Mouse (Mus musculus) liver, adult (tissue): ENCODE measurements around the gene Sorcs2.

Experiments used
- GATA4 ChIP-seq: IDR thresholded peaks from 2 replicates; pipeline ENCODE4 v1.6.1; 2014; ENCODE audit warnings: mild to moderate bottlenecking, low read length; ENCODE audit not compliant: insufficient replicate concordance

The Sorcs2 gene

GRCm38 (mm10) chr5:36257008-36257407, 140.9 kb downstream of the Sorcs2 start:
- no peak for TF ChIP-seq GATA4

- TF ChIP-seq GATA4: no peak
These were observed 143.1 kb downstream of the Sorcs2 start for GRCm38 (mm10) chr5:36254642-36255516.

- TF ChIP-seq GATA4: no peak
These were observed 145.0 kb downstream of the Sorcs2 start for GRCm38 (mm10) chr5:36252746-36253504.

- TF ChIP-seq GATA4: no peak
These were observed 149.9 kb downstream of the Sorcs2 start for GRCm38 (mm10) chr5:36248022-36248421.

GRCm38 (mm10) chr5:36230301-36230780, 167.6 kb downstream of the Sorcs2 start:
- no peak for TF ChIP-seq GATA4

- no peak for TF ChIP-seq GATA4
These were observed 169.3 kb downstream of the Sorcs2 start for GRCm38 (mm10) chr5:36228405-36229370.

- no peak for TF ChIP-seq GATA4
These were observed 171.6 kb downstream of the Sorcs2 start for GRCm38 (mm10) chr5:36226296-36226695.

- no peak for TF ChIP-seq GATA4
These were observed 172.1 kb downstream of the Sorcs2 start for GRCm38 (mm10) chr5:36225855-36226254.

GRCm38 (mm10) chr5:36223787-36224186, 174.2 kb downstream of the Sorcs2 start:
- TF ChIP-seq GATA4: no peak

- TF ChIP-seq GATA4: no peak
These were observed 177.3 kb downstream of the Sorcs2 start for GRCm38 (mm10) chr5:36220626-36221025.

- TF ChIP-seq GATA4: no peak
These were observed 177.8 kb downstream of the Sorcs2 start for GRCm38 (mm10) chr5:36220105-36220504.

GRCm38 (mm10) chr5:36213310-36213709, 184.6 kb downstream of the Sorcs2 start:
- TF ChIP-seq GATA4: no peak

GRCm38 (mm10) chr5:36208803-36209202, 189.1 kb downstream of the Sorcs2 start:
- no peak for TF ChIP-seq GATA4

GRCm38 (mm10) chr5:36205397-36205796, 192.5 kb downstream of the Sorcs2 start:
- no peak for TF ChIP-seq GATA4

- TF ChIP-seq GATA4: no peak
These were observed 194.0 kb downstream of the Sorcs2 start, which contains the start of gene Psapl1 for GRCm38 (mm10) chr5:36203916-36204315. Psapl1 (plus strand) TSS chr5:36204021.
